Mouse (Mus musculus): ENCODE data around the gene Nme2.

DNA sequence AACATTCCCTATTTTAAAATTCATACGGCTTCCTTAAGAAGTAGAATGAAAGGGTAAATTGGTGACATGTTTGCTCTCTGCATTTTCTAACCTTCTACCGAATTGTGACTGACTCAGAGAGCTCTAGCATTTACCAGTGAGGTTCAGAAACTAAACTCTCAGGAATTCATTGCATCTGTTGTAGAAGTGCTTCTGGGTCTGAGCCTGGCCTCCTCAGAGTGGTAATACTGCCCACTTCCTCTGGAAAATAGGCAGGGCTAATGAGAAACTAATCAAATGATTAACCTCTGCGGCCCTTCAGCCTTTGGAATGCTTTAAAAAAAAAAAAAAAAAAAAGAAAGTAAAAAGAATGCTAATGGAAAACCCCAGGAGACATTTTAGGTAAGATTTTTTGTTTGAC, 11.1 kb downstream of the Nme2 start:
- TF ChIP-seq ZMIZ1 (IDR thresholded peaks at IDR 0.05; ENCODE audit: low read depth, low read length) (no peak), MYC (IDR thresholded peaks at IDR 0.05; ENCODE audit: low read depth, low read length) (no peak), POLR2A (IDR thresholded peaks at IDR 0.05; ENCODE audit: low read depth, low read length) (no peak), MAZ (IDR thresholded peaks at IDR 0.05; ENCODE audit: low read depth, low read length) (no peak), CTCF (conservative IDR thresholded peaks at IDR 0.05 in 1 of 2, IDR thresholded peaks at IDR 0.05 in 1 of 2; ENCODE audit: low read depth in 2 of 2, low read length in 2 of 2) (no peak), HCFC1 (IDR thresholded peaks at IDR 0.05; ENCODE audit: low read depth, low read length) (no peak), MAX (IDR thresholded peaks at IDR 0.05; ENCODE audit: low read length) (no peak), CHD1 (IDR thresholded peaks at IDR 0.05; ENCODE audit: low read depth, low read length) (no peak), ZC3H11A (IDR thresholded peaks at IDR 0.05; ENCODE audit: low read depth, low read length) (no peak), EP300 (IDR thresholded peaks at IDR 0.05; ENCODE audit: low read length) (no peak), MAFK (IDR thresholded peaks at IDR 0.05; ENCODE audit: insufficient replicate concordance, low read length) (no peak), USF2 (conservative IDR thresholded peaks at IDR 0.05; ENCODE audit: low read depth, low read length) (no peak), ELF1 (IDR thresholded peaks at IDR 0.05; ENCODE audit: low read depth, low read length) (no peak), BHLHE40 (IDR thresholded peaks at IDR 0.05; ENCODE audit: low read depth, low read length) (no peak)
